Mouse (Mus musculus): ENCODE results near the gene Scn4a.
"Not testable (repeated sequence)": the region's sequence is repeated elsewhere in the genome, so short reads cannot be mapped to it uniquely, and the experiment has no call there.

Scn4a gene

DNA sequence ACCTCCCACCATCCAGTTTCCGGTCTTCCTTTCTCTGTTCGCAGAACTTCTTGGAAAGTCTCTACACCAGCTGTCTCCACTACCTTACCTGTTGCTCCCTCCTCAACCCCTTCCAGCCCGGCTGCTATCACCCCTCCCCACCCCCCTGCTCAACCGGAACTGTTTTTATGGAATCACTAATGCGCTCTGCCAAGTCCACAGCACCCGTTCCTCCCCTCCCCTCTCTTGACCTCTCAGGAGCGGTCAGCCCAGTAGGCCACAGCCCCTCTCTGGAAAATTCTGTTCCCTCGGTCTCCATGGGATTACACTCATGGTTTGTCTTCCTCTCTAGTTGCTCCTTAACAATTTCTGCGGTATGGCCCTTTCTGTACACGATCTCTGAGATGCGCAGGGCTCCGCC lies at the start of gene Scn4a:
TSS of gene Scn4a (minus strand) at position 101 of the 400 bp plus-strand sequence.
- DNase-seq (ENCODE audit: low read depth, low spot score): no peak

DNA sequence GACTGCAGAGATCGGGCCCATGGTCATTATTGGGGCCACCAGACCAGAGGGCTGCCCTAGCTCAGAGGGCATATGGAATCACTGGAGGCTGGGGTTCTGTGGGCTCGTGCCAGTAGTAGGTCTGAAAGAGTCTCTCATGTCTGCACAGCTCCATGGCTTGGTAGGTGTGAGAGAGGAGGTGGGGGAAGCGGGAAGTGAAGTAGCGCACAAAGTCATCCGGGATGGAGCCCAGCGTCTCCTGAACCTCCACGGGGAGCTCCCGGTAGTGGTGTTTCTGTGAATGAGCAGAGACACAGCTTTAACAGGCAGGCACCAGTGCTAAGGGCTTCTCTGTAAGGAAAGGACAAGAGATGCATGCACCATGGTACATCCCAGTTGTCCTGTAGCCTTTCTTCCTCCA lies 45.4 kb upstream of the Scn4a start:
- no peak for DNase-seq (ENCODE audit: low read depth, low spot score)

DNA sequence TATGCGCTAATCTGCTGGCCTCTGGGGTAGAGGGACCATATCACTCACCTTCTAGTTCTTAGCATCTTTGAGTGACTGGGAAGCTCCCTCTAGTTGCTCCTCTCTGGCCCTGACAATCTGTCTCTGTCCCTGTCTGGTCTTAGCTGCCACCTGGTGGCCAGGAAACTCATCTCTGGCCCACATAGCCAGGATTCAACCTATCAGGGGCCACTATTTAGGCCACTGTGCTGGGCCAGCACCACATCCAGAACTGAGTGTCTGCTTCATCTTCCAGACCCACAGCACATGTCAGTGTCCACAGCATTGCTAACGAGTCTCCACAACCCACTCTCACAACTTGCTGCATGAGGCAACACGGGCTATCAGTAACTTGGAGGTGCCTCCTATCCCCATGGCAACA lies 44.6 kb upstream of the Scn4a start:
- DNase-seq (ENCODE audit: low read depth, low spot score): no peak

DNA sequence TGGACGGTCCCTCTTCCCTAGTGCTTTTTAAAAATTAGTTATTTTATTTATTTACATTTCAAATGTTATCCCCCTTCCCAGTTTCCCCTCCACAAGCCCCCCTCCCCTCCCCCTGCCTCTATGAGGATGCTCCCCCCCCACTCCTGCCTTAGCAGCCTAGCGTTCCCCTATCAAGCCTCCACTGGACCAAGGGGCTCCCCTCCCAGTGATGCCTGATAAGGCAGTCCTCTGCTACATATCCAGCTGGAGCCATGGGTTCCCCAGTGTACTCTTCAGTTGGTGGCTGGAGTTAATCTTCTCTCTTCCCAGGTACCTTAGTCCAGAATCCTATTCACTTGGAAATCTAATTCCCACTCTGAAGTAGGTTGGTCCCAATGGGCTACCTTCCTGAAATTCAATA lies 41.0 kb upstream of the Scn4a start:
- DNase-seq (ENCODE audit: low read depth, low spot score): not testable (repeated sequence)

DNA sequence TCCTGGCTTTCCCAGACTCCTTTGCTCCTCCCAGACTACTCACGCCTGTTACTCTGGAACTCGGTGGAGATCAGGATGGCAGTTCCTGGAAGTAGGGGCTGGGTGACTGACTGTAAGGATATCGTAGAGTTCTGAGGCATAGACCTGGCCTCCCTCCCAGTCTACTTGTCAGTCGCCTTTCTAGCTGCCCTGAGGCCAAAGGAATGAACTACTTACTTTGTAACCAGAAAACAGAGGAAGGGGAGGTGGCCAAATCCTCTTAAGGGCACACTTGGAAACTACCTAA lies 40.2 kb upstream of the Scn4a start:
- no peak for DNase-seq (ENCODE audit: low read depth, low spot score)

DNA sequence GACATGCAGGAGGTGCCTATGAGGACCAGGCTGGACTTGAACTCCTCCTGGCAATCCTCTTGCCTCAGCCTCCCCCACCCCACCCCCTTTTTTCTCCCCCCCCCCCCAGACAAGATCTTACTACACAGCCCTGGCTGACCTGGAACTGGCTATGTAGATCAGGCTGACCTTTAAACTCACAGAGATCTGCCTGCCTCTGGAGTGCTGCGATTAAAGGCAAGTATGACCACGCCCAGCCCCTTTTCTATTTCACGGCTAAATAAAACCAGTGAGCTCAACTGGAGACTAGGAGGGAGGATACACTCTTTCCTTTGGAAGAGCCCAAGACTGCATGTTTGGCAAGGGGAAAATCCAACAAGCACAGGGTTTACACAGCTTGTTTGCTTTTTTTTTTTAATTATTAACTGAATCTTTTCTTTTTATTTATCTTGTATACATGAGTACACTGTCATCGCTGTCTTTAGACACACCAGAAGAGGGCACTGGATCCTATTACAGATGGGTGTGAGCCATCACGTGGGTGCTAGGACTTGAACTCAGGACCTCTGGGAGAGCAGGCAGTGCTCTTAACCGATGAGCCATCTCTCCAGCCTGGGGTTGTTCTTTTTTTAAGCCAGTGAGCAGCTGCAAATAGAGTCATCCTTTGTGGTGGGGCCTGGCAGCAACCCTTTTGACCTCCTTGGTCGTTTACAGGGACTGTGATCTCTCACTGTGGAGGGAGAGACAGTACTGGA lies 39.7 kb upstream of the Scn4a start:
- DNase-seq (ENCODE audit: low read depth, low spot score): no peak

DNA sequence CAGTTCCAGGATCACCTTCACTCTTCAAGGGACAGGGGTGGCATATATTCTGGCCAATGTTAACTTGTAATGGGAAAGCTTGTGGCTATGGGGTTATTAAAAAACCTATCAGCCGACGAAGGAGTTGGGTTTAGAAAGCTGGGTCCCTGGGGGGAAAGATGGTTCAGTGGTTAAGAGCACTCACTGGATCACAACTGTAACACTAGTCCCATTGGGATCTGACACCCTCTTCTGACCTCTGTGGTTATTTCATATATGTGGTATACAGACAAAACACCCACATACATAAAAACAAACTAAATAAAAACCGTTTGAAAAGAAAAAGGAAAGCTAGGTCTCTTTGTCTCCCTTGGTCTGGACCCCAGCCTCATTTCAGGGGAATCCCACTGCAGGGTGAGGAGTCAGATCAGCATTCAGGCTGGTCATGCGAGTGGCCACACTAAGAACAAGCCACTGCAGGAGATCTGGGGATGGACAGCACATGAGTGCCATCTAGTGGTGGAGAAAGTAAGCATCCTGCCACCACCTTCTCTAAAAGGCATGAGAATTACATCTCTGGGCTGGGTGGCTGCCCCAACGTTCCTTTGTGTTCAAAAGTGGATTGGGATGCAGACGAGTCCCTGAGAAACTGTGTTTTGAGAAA lies 38.6 kb upstream of the Scn4a start:
- peak; percentile 65 for DNase-seq (ENCODE audit: low read depth, low spot score)

DNA sequence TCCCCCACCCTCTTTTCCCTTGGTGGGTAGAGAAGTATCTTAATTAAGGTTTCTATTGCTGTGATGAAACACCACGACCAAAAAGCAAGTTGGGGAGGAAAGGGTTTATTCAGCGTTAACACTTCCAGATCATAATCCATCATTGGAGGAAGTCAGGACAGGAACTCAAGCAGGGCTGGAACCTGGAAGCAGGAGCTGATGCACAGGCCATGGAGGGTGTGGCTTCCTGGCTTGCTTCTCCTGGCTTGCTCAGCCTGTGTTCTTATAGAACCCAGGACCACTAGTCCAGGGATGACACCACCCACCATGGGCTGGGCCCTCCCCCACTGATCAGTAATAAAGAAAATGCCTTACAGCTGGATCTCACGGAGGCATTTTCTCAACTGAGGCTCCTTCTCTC lies 37.7 kb upstream of the Scn4a start:
- DNase-seq (ENCODE audit: low read depth, low spot score): no peak

DNA sequence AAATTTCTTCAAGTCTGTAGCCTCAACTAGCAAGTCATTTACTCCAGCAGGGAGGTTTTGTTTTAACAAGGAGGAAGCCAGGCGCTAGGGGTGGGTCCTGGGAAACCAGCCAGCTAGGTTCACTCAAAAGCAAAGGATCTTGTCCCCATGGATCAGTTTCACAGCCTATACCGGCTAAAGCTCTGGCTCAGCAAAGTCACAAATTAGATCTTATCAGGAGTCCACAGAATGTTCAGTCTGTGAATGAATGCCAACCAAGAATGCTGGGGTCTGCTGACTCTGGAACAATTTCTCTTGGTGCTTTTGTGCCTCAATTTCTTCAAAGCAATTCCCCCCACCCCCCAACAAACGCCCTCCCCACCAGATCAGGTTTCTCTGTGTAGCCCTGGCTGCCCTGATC lies 36.5 kb upstream of the Scn4a start:
- no peak for DNase-seq (ENCODE audit: low read depth, low spot score)

DNA sequence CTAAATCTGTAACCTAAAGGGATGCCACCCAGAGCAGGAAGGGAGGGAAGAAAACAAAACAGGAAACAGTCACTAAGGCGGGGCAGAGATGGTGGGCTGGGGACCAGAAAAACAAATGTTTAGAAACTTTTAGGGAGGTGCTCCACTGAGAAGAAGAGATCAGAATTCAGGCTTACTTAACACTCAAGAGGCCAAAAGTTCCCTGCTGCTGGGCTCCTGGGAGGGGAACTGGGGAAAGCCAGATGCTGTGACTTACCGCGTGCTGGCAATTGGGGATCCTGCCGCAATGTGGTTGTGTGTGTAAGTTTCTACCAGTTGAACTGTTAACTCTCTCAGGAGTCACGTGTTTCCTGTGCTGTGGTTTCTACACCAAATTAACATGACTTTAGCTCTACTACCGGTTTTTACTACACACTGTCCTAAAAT lies 34.7 kb upstream of the Scn4a start, which contains the start of gene Icam2:
TSS of gene Icam2 (minus strand) at position 285 of the 426 bp plus-strand sequence.
- no peak for DNase-seq (ENCODE audit: low read depth, low spot score)

DNA sequence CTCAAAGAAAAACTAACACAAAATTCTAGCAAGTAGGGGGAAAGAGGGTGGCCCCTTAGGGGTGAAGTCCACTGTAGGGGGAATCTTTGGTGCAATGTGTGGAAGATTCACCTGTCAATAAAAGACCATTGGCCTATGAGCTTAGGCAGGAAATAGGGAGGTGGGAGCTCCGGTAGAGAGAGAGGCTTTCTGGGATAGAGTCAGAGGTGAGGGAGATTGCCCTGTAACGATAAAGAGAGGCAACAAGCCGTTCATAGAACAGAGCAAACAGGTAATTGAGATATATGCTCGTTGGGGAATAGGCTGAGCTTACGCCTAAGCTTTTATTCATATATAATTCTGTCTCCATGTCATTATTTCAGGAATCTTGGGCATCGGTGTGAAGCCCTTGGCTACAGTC lies 33.9 kb upstream of the Scn4a start:
- DNase-seq (ENCODE audit: low read depth, low spot score): no peak

DNA sequence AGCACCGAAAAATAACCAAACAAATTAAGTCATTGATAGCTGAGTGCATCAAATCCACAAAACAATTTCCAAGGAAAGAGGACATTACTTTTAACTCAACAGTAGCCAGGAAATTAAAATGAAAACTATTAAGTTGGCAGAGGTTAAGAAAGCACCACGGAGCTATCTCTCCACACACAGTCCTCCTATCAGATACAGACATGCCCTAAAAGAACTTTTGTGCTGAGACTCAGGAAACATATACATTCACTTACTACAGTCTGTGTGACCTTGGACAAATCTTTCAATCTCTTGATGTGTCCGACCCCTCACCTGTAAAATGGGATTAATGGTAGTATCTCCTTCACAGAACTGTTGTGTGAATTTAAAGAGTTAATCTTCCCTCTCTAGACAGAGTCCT lies 33.3 kb upstream of the Scn4a start:
- DNase-seq (ENCODE audit: low read depth, low spot score): no peak

DNA sequence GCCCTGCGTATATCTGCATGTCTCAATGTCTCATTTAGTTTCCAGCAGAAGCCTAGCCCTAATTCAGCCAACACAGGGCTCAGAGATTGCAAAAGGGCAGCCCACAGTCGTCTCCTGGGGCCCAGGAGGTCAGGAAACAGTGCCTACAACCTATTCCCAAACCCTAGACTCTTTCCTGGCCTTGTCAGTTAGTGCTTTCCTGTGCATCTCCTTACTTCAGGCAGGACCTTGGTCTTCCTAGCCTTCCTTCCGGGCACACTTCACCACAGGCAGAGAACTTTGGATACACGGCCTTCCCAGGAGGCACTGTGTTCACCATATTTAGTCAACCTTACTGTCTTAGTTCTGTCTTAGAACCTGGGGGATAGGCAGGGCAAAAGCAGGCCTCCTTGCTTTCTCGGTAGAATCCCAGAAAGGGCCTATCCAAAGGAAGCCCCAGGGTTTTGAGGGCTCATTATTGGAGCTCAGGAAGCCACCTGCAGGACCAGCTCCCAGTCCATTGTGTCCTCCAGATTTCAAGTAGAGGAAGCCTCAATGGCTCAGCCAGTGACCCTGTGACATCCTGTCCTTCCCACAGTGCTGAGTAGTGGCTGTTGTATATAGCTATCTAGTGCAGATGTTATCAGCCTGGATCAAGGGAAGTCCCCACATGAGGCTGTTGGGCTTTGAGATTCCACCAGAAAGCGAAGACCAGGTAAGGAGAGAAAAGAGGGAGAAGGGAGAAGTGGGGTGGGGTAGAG lies 30.1 kb upstream of the Scn4a start:
- no peak for DNase-seq (ENCODE audit: low read depth, low spot score)

DNA sequence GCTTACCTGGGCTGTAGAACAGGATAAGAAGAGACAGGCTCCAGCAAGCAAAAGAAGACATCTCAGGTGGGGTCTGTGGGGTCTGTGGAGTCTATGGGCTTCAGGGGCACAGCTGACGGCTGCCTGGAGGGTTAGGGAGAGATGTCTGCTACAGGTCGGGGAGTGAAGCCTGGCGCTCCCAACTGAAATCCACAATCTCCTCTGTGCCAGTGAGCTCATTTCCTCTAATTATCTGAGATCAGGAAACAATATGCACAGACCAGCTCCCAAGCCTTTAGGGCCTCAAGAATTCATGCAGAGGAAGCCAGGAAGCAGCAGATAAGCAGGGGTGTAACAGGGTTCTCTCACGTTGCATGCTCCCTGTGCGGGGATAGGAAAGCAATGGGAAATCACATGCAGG lies 29.3 kb upstream of the Scn4a start:
- DNase-seq (ENCODE audit: low read depth, low spot score): no peak

DNA sequence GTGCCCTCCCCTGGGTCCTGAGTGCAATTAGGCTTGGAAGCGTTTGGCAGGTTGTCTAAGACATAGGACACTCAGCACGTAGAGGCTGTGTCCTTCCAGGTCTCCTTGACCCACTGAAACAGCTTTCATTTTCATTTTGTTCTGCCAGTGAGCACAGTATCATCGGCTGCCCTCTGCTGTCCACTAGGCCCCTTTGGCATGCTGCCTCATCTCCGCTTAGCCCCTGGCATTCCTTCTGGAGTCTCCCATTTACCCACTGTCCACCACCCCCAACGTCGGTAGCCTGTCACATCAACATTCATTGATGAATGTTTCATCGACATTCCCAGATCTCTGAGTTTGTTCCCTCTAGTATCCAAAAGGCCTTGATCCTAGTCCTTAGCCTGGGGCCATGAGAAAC lies 28.8 kb upstream of the Scn4a start:
- DNase-seq (ENCODE audit: low read depth, low spot score): no peak

DNA sequence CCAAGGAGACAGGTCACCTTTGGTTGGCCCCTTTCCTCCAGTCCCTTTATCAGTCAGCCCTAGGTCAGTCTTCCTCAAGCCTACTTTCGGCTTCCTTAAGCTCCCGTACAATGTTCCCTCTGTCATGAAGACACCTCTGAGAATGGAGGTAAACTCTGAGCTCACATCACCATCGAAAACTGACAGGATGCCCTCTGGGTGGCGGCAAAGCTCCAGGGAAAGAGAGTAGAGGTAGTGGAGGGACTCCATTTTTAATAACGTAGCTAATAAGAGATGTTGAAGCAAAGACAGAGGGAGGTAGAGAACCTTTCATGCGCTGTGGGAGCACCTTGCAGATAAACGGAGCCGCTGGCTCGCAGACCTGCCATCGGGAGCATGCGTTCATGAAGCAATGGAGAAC lies 27.9 kb upstream of the Scn4a start:
- DNase-seq (ENCODE audit: low read depth, low spot score): no peak

DNA sequence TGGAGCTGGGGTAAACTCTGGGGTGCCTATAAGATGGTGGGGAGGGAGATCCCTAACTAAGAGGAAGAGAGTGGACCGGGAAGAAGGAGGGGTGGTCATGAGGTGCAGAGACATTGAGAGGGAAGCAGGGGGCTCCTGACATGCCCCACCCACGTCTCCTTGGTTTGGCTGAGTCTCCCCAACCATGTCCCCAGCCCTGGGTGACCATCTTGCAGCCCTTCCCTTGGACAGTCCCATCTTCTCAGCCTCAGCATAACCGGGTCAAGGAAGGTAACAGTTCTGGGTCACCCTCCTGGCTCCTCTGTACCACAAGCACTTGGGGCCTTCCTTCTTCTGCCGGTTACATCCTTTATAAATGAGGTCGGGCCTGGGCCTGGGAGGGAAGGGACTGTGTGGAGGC lies 21.9 kb upstream of the Scn4a start:
- DNase-seq (ENCODE audit: low read depth, low spot score): no peak

DNA sequence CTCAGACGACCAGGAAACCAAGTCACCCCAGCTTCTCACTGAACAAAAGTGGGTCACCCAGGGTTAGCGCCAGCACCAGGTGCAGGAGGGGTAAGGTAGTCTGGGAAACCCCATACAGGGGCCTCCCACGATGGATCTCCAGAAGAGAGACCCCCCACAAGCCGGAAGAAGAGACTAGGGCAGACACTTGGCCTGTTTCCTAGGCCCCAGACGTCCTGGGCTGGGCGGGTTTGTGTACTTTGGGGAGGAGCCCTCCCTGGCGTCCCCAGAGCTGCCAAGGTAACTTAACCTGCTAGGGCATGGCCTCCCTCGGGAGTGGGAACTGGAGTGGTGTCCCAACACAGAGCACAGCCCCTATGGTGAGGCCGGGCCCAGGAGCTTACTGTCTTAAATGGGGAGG lies 21.5 kb upstream of the Scn4a start:
- no peak for DNase-seq (ENCODE audit: low read depth, low spot score)

DNA sequence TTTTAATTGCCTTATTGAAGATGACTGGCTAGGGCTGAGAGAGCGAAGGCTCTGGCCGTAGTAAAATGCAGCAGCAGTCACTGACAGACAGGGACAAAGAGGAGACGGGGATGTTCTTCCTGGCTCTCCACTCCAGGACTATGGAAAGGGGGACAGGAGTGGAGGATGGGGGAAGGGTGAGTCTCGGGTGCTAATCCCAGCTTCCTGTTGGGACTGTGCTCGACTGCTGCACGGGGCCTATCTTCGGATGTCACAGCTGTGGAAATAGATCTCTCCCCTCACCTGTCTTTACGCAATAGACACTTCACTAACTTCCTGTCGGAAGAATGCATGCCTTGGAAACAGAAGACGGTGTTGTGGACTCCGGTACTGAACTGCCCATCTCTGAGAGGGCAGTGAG lies 20.9 kb upstream of the Scn4a start:
- DNase-seq (ENCODE audit: low read depth, low spot score): no peak

DNA sequence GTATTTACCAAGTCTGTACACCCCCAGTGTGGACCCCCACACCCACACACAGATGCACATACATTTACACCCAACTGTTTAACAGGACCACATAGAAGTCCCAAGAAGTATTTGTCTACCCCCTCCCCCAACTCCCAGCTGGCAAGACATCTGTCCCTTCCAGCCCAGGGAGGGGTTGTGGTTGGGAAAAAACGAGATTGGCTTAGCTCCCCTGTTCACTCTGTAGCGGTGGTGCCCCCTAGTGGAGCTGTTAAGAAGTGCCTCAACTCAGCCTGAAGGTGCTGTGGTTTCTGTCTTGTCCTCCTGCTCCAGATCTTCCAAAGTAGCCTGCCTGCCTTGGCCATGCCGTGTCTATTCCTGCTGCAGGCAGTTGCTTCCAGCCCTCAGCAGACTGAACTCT lies 13.2 kb upstream of the Scn4a start:
- DNase-seq (ENCODE audit: low read depth, low spot score): peak; percentile 60

DNA sequence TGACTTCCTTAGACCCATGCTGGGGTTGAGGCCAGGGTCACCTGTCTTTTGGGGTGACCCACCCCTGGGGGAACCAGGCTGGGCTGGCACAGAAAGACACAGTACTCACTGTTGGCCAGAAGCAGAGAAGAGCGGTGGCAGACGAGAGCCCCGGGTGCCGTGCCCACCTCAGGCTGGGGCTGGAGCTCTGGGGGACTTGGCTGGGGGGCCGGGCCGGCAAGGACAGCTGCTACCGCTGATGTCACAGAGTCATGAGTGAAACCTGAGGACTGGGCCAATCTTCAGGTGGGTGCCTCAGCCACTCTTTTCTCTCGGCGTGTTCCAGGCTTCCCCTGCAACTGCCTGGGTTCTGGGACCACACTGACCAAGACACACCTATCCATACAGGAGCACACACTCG lies 12.3 kb upstream of the Scn4a start, which contains the start of gene Prr29:
TSS of gene Prr29 (plus strand) at position 107 of the 400 bp plus-strand sequence.
- DNase-seq (ENCODE audit: low read depth, low spot score): no peak

DNA sequence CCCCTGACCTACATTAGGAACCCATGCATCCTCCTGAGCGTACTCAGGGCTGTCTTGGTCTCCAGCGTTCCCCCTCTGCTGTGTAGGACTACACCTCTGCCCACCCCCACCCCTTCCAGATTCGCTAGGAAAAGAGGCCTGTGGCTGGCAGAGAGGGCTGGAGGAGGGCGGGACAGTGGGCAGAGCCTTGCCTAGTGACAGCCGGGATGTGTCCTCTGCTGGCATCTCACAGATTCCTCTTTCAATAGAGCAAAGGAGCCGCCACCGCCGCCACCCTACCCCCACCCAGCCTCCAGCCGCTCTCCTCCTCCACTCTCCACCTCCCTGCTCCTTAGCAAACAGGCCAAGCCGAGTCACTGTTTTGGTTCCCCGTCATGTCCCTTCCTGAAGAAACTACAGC lies 11.6 kb upstream of the Scn4a start:
- no peak for DNase-seq (ENCODE audit: low read depth, low spot score)

DNA sequence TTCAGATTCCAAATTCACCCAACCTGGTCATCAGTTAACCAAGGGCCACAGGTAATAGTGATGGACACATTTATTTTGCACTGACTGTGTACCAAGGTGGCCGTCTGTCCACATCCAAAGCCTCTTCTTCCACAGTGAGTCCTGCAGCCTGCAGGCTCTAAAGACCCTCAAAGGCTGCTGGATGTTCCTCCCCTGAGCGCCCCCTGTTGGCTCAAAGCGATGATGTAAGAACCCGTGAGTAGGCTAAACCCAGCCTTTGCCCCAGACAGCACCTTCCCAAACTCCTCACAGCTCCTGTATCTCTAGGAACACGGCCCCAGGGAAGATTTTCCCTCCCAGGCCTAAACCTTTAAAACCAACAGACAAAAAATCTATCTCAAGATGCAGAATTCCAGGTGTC lies 6.3 kb upstream of the Scn4a start:
- no peak for DNase-seq (ENCODE audit: low read depth, low spot score)
